Mouse (Mus musculus): ENCODE results near the gene Ints6.

The Ints6 gene

DNA sequence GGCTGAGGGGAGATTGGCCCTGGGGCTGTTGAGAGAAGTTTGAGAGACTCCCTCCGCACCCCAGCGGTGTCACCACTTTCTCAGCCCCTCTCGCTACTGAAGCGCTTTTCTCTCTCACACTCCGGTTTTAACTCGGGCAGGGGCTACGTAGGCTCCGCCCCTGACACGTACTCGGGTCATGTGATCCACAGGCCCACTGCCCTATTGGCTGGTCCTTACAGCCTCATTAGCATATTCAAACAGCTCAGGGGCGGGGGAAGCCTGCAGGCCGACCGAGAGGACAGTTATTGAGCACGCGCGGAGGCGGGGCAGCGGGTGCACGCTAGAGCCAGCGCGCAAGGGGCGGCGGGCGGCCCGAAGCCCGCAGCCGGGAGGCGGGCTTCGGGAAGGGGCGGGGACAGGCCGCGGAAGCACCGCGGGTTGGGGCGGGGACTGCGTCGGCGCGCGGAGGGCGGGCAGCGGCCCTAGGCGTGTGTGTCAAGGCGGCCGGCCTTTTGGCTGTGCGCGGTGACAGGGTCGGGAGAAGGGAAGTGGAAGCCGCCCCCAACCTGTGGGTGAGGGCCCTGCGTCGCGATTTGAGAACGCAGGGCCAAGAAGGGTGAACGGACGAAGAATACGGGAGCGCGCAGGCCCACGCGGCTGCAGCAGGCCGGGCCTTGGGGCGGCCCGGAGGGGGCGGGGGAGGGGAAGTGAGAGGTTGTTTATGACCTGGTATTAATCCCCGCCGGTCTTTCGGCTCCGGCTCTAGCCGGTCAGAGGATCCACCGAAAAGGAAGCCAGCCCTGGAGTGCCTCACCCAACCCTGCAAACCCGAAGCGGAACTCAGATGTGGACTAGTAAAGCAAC lies at the start of gene Ints6:
Gene Ints6 (minus strand): TSS at position 134 of the 846 bp plus-strand sequence.
- DNase-seq (ENCODE audit: extremely low read depth, low read depth), result peak; percentile 97

- no peak for DNase-seq (ENCODE audit: extremely low read depth, low read depth)
Observed at GRCm38 (mm10) chr14:62808661-62809523, 47.9 kb upstream of the Ints6 start.

- no peak for DNase-seq (ENCODE audit: extremely low read depth, low read depth)
Observed at GRCm38 (mm10) chr14:62806921-62807320, 46.0 kb upstream of the Ints6 start.

GRCm38 (mm10) chr14:62803204-62803603 lies 42.2 kb upstream of the Ints6 start:
- no peak for DNase-seq (ENCODE audit: extremely low read depth, low read depth)

GRCm38 (mm10) chr14:62800791-62801190 lies 39.8 kb upstream of the Ints6 start:
- DNase-seq (ENCODE audit: extremely low read depth, low read depth), result no peak

DNA sequence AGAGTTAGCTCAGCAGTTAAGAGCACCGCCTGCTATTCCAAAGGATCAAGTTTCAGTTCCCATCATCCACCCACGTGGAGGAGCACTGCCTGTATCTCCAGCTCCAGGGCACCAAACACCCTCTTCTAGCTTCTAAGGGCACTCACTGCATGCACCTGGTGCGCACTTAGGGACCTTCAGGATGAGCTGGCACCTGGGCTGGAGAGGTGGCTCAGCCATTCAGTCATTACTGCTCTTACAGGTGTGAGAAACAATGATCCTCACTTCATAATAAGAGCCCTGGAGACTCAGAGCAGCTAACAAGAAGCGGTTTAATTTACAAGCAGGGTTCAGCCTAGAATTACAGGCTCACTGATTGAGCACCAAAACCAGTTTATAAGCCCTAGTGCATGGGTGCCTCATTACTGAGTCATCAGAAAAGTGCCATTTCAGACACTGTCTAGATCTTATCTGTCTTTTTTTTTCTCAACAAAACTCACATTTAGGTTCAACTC lies 37.7 kb upstream of the Ints6 start:
- no peak for DNase-seq (ENCODE audit: extremely low read depth, low read depth)

- DNase-seq (ENCODE audit: extremely low read depth, low read depth), result no peak
Observed at GRCm38 (mm10) chr14:62795719-62796118, 34.8 kb upstream of the Ints6 start.

- DNase-seq (ENCODE audit: extremely low read depth, low read depth), result peak; percentile 51
Observed at GRCm38 (mm10) chr14:62789282-62789681, 28.3 kb upstream of the Ints6 start.

DNA sequence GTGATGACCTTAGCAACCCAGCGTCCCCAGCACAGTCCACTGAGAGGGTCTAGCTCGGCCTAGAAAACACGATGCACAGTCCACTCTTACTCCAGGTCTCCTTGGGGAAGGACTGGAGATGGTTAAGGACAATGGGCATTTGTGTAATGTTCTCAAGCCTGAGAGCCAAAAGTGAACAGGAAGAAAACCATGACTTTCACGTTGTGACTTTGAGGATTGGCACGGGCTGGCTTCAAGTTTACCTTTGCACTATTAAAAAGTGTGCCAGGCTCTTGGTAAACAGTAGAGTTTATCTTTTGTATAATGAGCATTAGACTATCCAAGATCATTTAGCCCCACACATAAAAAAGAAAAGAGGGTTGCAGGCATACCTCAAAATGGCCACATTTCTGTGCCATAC lies 22.0 kb upstream of the Ints6 start:
- no peak for DNase-seq (ENCODE audit: extremely low read depth, low read depth)

DNA sequence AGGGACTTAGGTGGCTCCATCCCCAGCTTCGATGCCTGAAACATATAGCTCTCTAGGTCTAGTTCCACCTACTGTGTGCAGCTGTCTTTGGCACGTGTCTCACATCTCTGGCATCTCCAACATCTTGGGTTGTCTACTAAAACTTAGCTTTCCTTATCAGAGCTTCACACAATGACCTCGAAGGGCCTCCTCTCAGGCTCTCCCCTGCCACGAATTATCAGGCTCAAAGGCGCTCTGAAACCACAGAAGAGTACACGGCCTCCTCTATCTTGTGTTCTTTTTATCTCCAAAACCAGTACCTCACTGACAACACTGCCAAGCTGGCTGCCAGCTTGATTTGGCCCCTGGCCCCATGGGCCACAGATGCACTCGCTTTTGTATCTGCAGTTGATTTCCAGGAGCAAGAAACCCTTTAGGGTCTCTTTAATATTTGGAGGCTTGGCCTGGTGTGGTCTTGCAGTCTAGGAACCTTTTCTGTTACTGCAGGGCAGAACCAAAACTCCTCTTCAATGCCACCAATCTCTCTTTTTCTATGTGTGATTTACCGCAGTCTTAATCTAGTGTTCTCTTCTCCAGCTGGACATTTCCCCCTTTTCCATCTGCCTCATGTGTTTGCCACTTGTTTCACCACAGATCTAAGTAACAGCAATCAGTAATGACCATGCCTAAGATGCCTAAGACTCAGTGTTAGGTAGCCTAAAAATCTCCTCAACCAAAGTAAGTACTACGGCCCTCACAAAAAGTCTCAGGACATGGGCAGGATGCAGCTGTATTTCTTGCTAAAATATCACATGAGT lies 19.7 kb upstream of the Ints6 start:
- DNase-seq (ENCODE audit: extremely low read depth, low read depth), result peak; percentile 73

DNA sequence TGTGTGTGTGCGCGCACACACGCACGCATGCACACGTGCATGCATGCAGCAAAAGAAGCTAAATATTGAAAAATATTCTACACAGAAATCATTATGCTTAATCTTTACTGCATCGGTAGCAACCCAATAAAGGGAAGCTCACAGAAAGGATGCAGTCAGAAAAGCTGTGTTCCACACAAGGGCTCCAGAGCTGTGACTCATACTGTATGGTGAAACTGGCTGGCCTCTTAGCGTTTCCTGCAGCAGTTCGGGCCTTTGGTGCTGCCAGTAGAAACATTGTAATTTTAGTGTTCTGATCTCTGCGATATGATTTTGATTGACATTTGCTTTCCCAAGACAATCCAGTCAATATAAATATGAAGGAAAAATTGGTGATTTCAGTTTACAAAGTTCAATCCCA lies 17.1 kb upstream of the Ints6 start:
- DNase-seq (ENCODE audit: extremely low read depth, low read depth), result no peak

DNA sequence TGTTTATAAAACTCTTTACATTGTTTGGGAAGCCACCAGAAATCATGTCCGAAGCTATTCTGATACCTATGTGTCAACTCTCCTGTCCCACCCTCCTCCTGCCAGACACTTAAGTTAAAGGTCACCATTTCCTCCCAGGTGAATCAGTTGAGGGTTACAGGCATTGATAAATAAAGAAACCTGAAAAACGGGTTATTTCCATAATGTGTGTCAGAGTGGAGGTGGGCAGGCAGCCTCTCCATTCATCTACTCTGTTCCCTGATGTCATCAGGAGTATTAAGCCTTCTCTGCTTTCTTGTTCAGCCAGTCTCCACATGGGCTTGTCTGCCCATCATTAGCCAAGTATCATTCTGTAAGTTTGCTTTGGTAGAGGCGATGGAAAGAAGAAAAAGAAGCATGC lies 14.1 kb upstream of the Ints6 start:
- no peak for DNase-seq (ENCODE audit: extremely low read depth, low read depth)

- DNase-seq (ENCODE audit: extremely low read depth, low read depth), result no peak
Observed at GRCm38 (mm10) chr14:62774246-62774645, 13.3 kb upstream of the Ints6 start.

DNA sequence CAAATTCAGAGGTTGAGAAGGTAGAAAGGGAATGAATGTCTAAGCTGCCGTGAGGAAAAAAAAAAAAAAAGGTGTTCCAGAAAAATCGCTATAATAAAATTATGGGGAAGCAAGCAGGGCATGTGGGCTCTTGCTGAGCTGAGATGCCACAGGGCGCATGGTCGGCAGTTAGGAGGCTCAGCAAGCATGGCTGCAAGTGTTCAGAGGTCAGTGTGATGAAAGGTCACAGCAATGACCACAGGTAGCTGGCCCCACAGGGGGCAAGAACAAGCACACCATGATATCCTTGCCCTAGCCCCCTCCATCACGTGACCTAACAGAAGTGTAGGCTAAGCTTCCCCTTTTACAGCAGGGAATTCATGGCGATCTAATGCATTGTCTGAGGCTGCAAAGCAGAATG lies 12.8 kb upstream of the Ints6 start:
- no peak for DNase-seq (ENCODE audit: extremely low read depth, low read depth)

- DNase-seq (ENCODE audit: extremely low read depth, low read depth), result no peak
Observed at GRCm38 (mm10) chr14:62765398-62765797, 4.4 kb upstream of the Ints6 start.

DNA sequence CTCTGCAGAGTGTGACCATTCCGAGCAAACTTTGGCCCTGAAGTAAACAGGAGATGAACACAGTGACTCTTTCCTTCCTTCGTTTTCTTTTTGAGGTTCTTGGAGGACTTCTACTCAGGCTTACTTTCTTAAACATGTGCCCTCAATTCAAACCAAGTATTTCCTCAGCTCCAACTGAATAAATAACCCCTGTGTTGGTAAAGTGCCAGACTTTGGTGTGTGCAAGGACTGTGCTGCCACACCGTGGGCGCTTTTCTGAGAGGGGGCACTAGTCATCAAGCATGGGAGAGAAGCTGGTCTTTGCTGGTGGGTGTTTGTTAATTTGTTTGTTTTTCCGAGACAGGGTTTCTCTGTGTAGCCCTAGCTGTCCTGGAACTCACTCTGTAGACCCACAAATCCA lies 3.4 kb upstream of the Ints6 start:
- no peak for DNase-seq (ENCODE audit: extremely low read depth, low read depth)

GRCm38 (mm10) chr14:62761943-62762342 lies 974 bp upstream of the Ints6 start:
- no peak for DNase-seq (ENCODE audit: extremely low read depth, low read depth)

DNA sequence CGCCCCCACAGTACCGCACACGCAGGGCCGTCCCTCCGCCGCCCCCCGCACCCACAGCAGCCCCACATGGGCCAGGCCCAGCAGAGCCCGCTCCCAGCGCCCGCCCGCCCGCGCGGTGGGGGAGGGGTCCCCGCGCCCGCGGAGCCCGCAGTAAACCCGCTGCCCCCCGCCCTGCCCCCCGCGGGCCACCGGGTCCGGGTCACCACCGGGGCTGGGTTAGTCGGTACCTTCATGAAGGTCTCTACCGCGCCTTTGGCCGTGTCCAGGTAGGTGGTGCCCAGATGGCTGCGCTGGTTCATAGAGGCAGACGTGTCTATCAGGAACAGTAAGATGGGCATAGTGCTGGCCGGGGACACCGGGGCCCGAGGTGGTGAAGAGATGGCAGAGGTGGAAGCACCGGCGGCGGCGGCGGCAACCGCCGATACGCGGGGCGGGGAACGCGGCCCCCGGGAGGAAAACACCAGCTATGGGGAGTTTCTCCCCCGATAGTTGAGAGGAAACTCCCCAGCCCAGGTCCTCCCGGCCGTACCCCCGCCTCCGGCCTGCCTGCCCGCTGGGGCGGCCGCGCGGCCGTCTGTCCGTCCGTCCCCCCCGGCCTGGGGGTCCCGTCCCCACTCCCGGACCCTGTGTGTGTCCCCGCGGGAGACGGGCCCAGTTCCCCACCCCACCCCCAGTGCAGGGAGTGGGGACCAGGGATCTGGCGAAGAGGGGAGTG lies 491 bp downstream of the Ints6 start:
- no peak for DNase-seq (ENCODE audit: extremely low read depth, low read depth)

DNA sequence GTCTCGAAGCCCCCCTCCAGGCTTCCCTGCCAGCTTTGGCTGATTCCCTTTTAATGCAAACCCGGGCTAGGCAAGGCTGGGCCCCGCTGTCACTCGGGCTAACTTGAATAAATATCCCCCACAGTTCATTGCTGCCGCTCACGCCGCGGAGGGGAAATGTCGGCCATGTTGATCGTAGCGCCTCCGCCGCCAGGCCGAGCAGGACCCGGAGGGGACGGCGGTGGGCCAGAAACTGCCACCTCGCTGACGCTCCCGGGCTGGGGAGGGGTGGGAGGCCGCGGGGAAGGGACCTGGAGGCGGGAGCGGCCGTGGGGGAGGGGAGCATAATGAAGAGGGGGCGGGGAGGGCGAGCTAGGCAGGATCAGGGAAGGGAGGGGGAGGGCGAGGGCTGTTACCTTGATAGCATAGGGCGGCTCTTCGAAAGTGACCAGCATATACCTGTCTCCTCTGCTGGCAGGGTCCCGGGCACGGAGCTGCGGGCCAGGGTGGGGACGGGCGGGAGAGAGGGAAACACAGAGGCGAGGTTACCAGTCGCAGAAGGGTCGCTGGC lies 1.1 kb downstream of the Ints6 start:
- DNase-seq (ENCODE audit: extremely low read depth, low read depth), result peak; percentile 29

- no peak for DNase-seq (ENCODE audit: extremely low read depth, low read depth)
Observed at GRCm38 (mm10) chr14:62758714-62759113, 2.3 kb downstream of the Ints6 start.

All from MEL-GATA-1-ER (cell line).